9 mouse cellular contexts compared by ENCODE assay signal in the genomic region with DNA sequence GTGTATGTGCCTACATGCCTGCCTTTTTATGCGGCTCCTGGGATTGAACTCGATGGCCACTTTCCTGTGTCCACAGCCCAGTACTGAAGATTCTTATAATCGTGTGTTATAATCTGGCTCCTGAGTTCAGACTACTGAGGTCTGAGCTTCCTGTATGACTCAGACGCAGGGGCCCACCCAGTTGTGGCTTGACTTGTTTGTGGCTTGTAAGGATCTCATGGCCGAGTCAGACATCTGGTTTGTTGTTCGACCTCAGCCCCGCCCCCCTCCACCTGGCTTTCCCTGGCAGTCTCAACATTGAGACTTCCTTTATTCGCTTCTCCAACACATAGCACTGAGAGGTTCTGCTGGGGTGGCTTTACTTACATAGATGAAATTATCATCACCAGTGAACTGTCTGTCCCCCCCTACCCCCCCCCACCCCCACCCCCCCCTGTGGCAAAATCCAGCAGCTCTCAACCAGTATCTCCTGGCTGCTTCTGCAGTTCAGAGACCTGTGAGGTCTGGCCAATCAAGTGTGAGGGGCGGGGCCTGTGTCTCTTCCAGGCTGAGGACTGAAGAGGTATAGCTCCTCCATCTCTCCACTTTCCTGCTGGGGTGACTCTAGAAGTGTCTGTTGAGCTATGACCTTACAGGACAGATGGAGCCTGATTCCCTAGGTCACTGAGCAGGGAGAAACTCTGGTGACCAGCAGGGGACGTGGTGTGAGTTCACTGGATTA. TPM values are rescaled to one million over a fixed set of nuclear protein-coding genes. Genes with fewer than 3 reads are reported as not detected.
DNase-seq lines count a peak whose midpoint lies in the region; ATAC-seq lines count a peak whose summit lies in the region.
"Had no signal": no experiment of that assay in that cellular context is flagged by ENCODE, and none has a peak within 500 bp of the region (broad histone marks: within the 10 kb centered on the region; RNA-seq: fewer than 3 reads in every experiment).

No protein-coding gene starts in this region.

- H3K36me3 ChIP-seq in midbrain, embryonic 10.5 days, result no peaks in the 10 kb centered on the region

- H3K27me3 ChIP-seq in midbrain, embryonic 10.5 days (ENCODE audit: low read depth, poor library complexity, severe bottlenecking), result no peaks in the 10 kb centered on the region

- no peaks in the 10 kb centered on the region for H3K9me3 ChIP-seq in midbrain, embryonic 10.5 days (replicated peaks)

- no peak overlapping the region for H3K27ac ChIP-seq in midbrain, embryonic 10.5 days (replicated peaks)

- 83% methylated on average over 10 of the region's 10 CpGs for WGBS in midbrain, embryonic 10.5 days

- peak; percentile 30 to 47 for DNase-seq in urinary bladder, postnatal 36 days (ENCODE audit: low spot score in 2 of 2)
- no peak for DNase-seq in urinary bladder, postnatal 4 days (ENCODE audit: low spot score in 2 of 2)
- no peak for DNase-seq in testis, postnatal 10 days (ENCODE audit: low spot score)
- DNase-seq in midbrain, embryonic 10.5 days (ENCODE audit: low spot score), result no peak
- DNase-seq in right cerebral cortex, postnatal 25 days, result no peak
- DNase-seq: kidney, postnatal 4 days; lung, embryonic 14.5 days had no signal

- peaks cover 16% of the 10 kb centered on the region for H3K4me1 ChIP-seq in midbrain, embryonic 10.5 days

- peak; percentile 99 for ATAC-seq in granulocyte monocyte progenitor cell, adult 5-6 weeks (replicated peaks; ENCODE audit: poor library complexity, severe bottlenecking)
- ATAC-seq in megakaryocyte progenitor cell, adult 5-6 weeks (replicated peaks; ENCODE audit: poor library complexity), result peak; percentile 97

- H3K4me3 ChIP-seq in midbrain, embryonic 10.5 days, result no peak overlapping the region

RNA-seq across cellular contexts. Expression of gene Myrip, which starts 38.8 kb away (rescaled TPM):
- not detected in 2 replicates for total RNA-seq in granulocyte monocyte progenitor cell, adult 5-6 weeks (2014; fragmentation: Nextera tagmentation)
- 0.46 TPM in 1 of 2 replicates, not detected in the other for total RNA-seq in granulocyte monocyte progenitor cell, adult 5-6 weeks (2017)
- 0.35 TPM in 1 of 2 replicates, not detected in the other for total RNA-seq in megakaryocyte progenitor cell, adult 5-6 weeks (2015)
- total RNA-seq in megakaryocyte progenitor cell, adult 5-6 weeks (2017), result 0.30 TPM in 1 of 2 replicates, not detected in the other
- polyA plus RNA-seq in midbrain, embryonic 10.5 days (2016; fragmentation: Nextera tagmentation; extraction: Ambion mirVana), result 0.43 and 0.79 TPM in 2 replicates

Comparison
In these comparisons a context has a peak if more than half of its experiments do, and no peak if none do; other contexts are left out.
1. DNase-seq: peak in urinary bladder, postnatal 36 days (2 of 2); none in urinary bladder, postnatal 4 days (0 of 2), testis, postnatal 10 days (single experiment), midbrain, embryonic 10.5 days (single experiment) and right cerebral cortex, postnatal 25 days (single experiment).